Mouse (Mus musculus): ENCODE measurements around the gene Inpp4b.

The Inpp4b gene

GRCm38 (mm10) chr8:81736103-81736502 lies 393.7 kb downstream of the Inpp4b start:
- DNase-seq: no peak

GRCm38 (mm10) chr8:81742588-81742987 lies 400.2 kb downstream of the Inpp4b start:
- DNase-seq: no peak

GRCm38 (mm10) chr8:81743040-81743439 lies 400.7 kb downstream of the Inpp4b start:
- no peak for DNase-seq

GRCm38 (mm10) chr8:81745439-81745838 lies 403.1 kb downstream of the Inpp4b start:
- no peak for DNase-seq

- DNase-seq: no peak
These were observed 408.8 kb downstream of the Inpp4b start for GRCm38 (mm10) chr8:81751159-81751558.

- DNase-seq: no peak
These were observed 414.3 kb downstream of the Inpp4b start for GRCm38 (mm10) chr8:81756663-81757062.

GRCm38 (mm10) chr8:81757580-81758144 lies 415.3 kb downstream of the Inpp4b start:
- DNase-seq: no peak

GRCm38 (mm10) chr8:81761466-81761865 lies 419.1 kb downstream of the Inpp4b start:
- no peak for DNase-seq

- DNase-seq: no peak
These were observed 423.7 kb downstream of the Inpp4b start for GRCm38 (mm10) chr8:81766033-81766432.

- peak; percentile 30 to 46 for DNase-seq
These were observed 425.3 kb downstream of the Inpp4b start for GRCm38 (mm10) chr8:81767411-81768312.

- no peak for DNase-seq
These were observed 425.9 kb downstream of the Inpp4b start for GRCm38 (mm10) chr8:81768313-81768675.

GRCm38 (mm10) chr8:81768731-81769445 lies 426.5 kb downstream of the Inpp4b start:
- no peak for DNase-seq

GRCm38 (mm10) chr8:81770603-81771276 lies 428.4 kb downstream of the Inpp4b start:
- DNase-seq: no peak

- DNase-seq: no peak
These were observed 430.5 kb downstream of the Inpp4b start for GRCm38 (mm10) chr8:81772855-81773254.

GRCm38 (mm10) chr8:81773305-81773965 lies 431.1 kb downstream of the Inpp4b start:
- no peak for DNase-seq

GRCm38 (mm10) chr8:81774010-81774409 lies 431.7 kb downstream of the Inpp4b start:
- no peak for DNase-seq

- DNase-seq: no peak
These were observed 432.1 kb downstream of the Inpp4b start for GRCm38 (mm10) chr8:81774454-81774853.

GRCm38 (mm10) chr8:81776516-81777237 lies 434.3 kb downstream of the Inpp4b start:
- DNase-seq: no peak

GRCm38 (mm10) chr8:81777704-81778103 lies 435.3 kb downstream of the Inpp4b start:
- no peak for DNase-seq

- DNase-seq: no peak
These were observed 437.1 kb downstream of the Inpp4b start for GRCm38 (mm10) chr8:81779440-81779839.

GRCm38 (mm10) chr8:81780166-81780565 lies 437.8 kb downstream of the Inpp4b start:
- DNase-seq: no peak
